Mouse (Mus musculus) forebrain, embryonic 10.5 days (tissue): ENCODE results near the gene As3mt. TPM values are rescaled to one million over a fixed set of nuclear protein-coding genes. Genes with fewer than 3 reads are reported as not detected.
"Not testable (repeated sequence)": the region's sequence is repeated elsewhere in the genome, so short reads cannot be mapped to it uniquely, and the experiment has no call there.

Experiments
- DNase-seq: peaks from one replicate; pipeline ENCODE4 v3.0.0-alpha.2; 2017; ENCODE audit warnings: low spot score; ENCODE audit errors: extremely low spot score
- H3K27ac ChIP-seq: fragments of 300-500 bp; sonication (generic); 2 replicates; pipeline ENCODE4 v1.5.1; 2016; ENCODE audit warnings: mild to moderate bottlenecking
- H3K27me3 ChIP-seq: fragments of 300-500 bp; sonication (generic); 2 replicates; pipeline ENCODE4 v1.6.1; 2016; ENCODE audit warnings: mild to moderate bottlenecking; ENCODE audit not compliant: poor library complexity, severe bottlenecking
- H3K36me3 ChIP-seq: fragments of 300-500 bp; sonication (generic); replicated peaks from 2 replicates; pipeline ENCODE4 v1.6.1; 2016; ENCODE audit warnings: mild to moderate bottlenecking, moderate library complexity
- H3K4me1 ChIP-seq: fragments of 300-500 bp; sonication (generic); 2 replicates; pipeline ENCODE4 v1.6.1; 2016
- H3K4me3 ChIP-seq: fragments of 300-500 bp; sonication (generic); 2 replicates; pipeline ENCODE4 v1.5.1; 2016; ENCODE audit warnings: mild to moderate bottlenecking, moderate library complexity
- H3K9me3 ChIP-seq: fragments of 300-500 bp; sonication (generic); 2 replicates; pipeline ENCODE4 v1.6.1; 2016; ENCODE audit warnings: mild to moderate bottlenecking, moderate library complexity
- WGBS: fragments of 180-500 bp; shearing (Covaris S2); methylation state at CpG from one replicate; pipeline ENCODE4 v1.1.7; 2016; 5-methylcytosine and 5-hydroxymethylcytosine counted together
- polyA plus RNA-seq: library from polyadenylated mRNA; unstranded; fragments of >200 nt; fragmentation: Nextera tagmentation; extraction: Ambion mirVana; gene quantifications from 2 replicates; pipeline ENCODE4 v1.2.1, GENCODE M21; 2016

Gene As3mt
- polyA plus RNA-seq, 1 experiment from 2014 or later, result 27.3 TPM

GRCm38 (mm10) chr19:46706540-46707295, 540 bp upstream of the As3mt start:
- H3K27me3 ChIP-seq, result peaks cover 17% of the 10 kb centered on the region
- H3K4me3 ChIP-seq, result peak overlapping the region; percentile 56
- H3K4me1 ChIP-seq, result peaks cover 17% of the 10 kb centered on the region
- H3K36me3 ChIP-seq, result peaks cover 4% of the 10 kb centered on the region
- peak overlapping the region; percentile 84; the same call in 1 of the 2 replicates for H3K27ac ChIP-seq
- 81% methylated on average over 9 of the region's 9 CpGs for WGBS
- H3K9me3 ChIP-seq, result no peaks in the 10 kb centered on the region
- DNase-seq, result no peak

GRCm38 (mm10) chr19:46710614-46711013, 3.4 kb downstream of the As3mt start:
- no peak overlapping the region for H3K4me3 ChIP-seq
- H3K27ac ChIP-seq, result no peak overlapping the region
- H3K4me1 ChIP-seq, result peaks cover 17% of the 10 kb centered on the region
- peaks cover 7% of the 10 kb centered on the region for H3K36me3 ChIP-seq
- H3K27me3 ChIP-seq, result peaks cover 7% of the 10 kb centered on the region; the same call in 1 of the 2 replicates
- no peaks in the 10 kb centered on the region for H3K9me3 ChIP-seq
- WGBS, result 92% methylated on average over 4 of the region's 4 CpGs
- no peak for DNase-seq

- peaks cover 26% of the 10 kb centered on the region for H3K36me3 ChIP-seq
- DNase-seq, result no peak
- no peaks in the 10 kb centered on the region for H3K27me3 ChIP-seq
- WGBS, result 98% methylated on average over 8 of the region's 8 CpGs
- H3K4me1 ChIP-seq, result no peaks in the 10 kb centered on the region
- no peak overlapping the region for H3K27ac ChIP-seq
- peaks cover 6% of the 10 kb centered on the region for H3K9me3 ChIP-seq
- no peak overlapping the region for H3K4me3 ChIP-seq
Observed at GRCm38 (mm10) chr19:46714234-46714633, 7.0 kb downstream of the As3mt start.

- Histone ChIP-seq H3K27ac (no peak overlapping the region), H3K4me1 (no peaks in the 10 kb centered on the region), H3K36me3 (peaks cover 27% of the 10 kb centered on the region), H3K4me3 (no peak overlapping the region), H3K9me3 (peaks cover 6% of the 10 kb centered on the region), H3K27me3 (no peaks in the 10 kb centered on the region)
- 94% methylated on average over 8 of the region's 8 CpGs for WGBS
- DNase-seq, result no peak
Observed at GRCm38 (mm10) chr19:46715016-46715415, 7.8 kb downstream of the As3mt start.

GRCm38 (mm10) chr19:46718150-46718549, 10.9 kb downstream of the As3mt start:
- DNase-seq, result no peak
- Histone ChIP-seq H3K36me3 (peaks cover 43% of the 10 kb centered on the region), H3K27me3 (no peaks in the 10 kb centered on the region), H3K27ac (no peak overlapping the region), H3K9me3 (peaks cover 6% of the 10 kb centered on the region), H3K4me1 (no peaks in the 10 kb centered on the region), H3K4me3 (no peak overlapping the region)
- 92% methylated on average over 4 of the region's 4 CpGs for WGBS

GRCm38 (mm10) chr19:46724411-46724810, 17.2 kb downstream of the As3mt start:
- H3K4me3 ChIP-seq, result no peak overlapping the region
- H3K27me3 ChIP-seq, result no peaks in the 10 kb centered on the region
- no peaks in the 10 kb centered on the region for H3K9me3 ChIP-seq
- 71% methylated on average over 11 of the region's 11 CpGs for WGBS
- no peak overlapping the region for H3K27ac ChIP-seq
- DNase-seq, result no peak
- H3K4me1 ChIP-seq, result peaks cover 13% of the 10 kb centered on the region
- H3K36me3 ChIP-seq, result peaks cover 28% of the 10 kb centered on the region

- WGBS, result 97% methylated on average over 8 of the region's 8 CpGs
- H3K27ac ChIP-seq, result no peak overlapping the region
- H3K36me3 ChIP-seq, result peaks cover 18% of the 10 kb centered on the region
- peaks cover 13% of the 10 kb centered on the region for H3K4me1 ChIP-seq
- no peak overlapping the region for H3K4me3 ChIP-seq
- no peaks in the 10 kb centered on the region for H3K27me3 ChIP-seq
- DNase-seq, result no peak
- H3K9me3 ChIP-seq, result no peaks in the 10 kb centered on the region
Observed at GRCm38 (mm10) chr19:46726142-46726541, 18.9 kb downstream of the As3mt start.

- no peaks in the 10 kb centered on the region for H3K9me3 ChIP-seq
- peaks cover 11% of the 10 kb centered on the region for H3K36me3 ChIP-seq
- peak overlapping the region; percentile 30; the same call in 1 of the 2 replicates for H3K27ac ChIP-seq
- no peak overlapping the region for H3K4me3 ChIP-seq
- peak; percentile 19 for DNase-seq
- H3K27me3 ChIP-seq, result no peaks in the 10 kb centered on the region
- 66% methylated on average over 8 of the region's 8 CpGs for WGBS
- H3K4me1 ChIP-seq, result peaks cover 13% of the 10 kb centered on the region
Observed at GRCm38 (mm10) chr19:46727140-46727736, 20.0 kb downstream of the As3mt start.

- DNase-seq, result no peak
- H3K36me3 ChIP-seq, result peaks cover 11% of the 10 kb centered on the region
- H3K4me1 ChIP-seq, result peaks cover 13% of the 10 kb centered on the region
- no peaks in the 10 kb centered on the region for H3K9me3 ChIP-seq
- H3K27me3 ChIP-seq, result no peaks in the 10 kb centered on the region
- no peak overlapping the region for H3K4me3 ChIP-seq
- H3K27ac ChIP-seq, result no peak overlapping the region
- 88% methylated on average over 11 of the region's 11 CpGs for WGBS
Observed at GRCm38 (mm10) chr19:46727945-46728540, 20.8 kb downstream of the As3mt start.

GRCm38 (mm10) chr19:46728909-46729308, 21.7 kb downstream of the As3mt start:
- 93% methylated on average over 3 of the region's 3 CpGs for WGBS
- Histone ChIP-seq H3K36me3 (peaks cover 18% of the 10 kb centered on the region), H3K4me3 (no peak overlapping the region), H3K9me3 (no peaks in the 10 kb centered on the region), H3K27ac (no peak overlapping the region), H3K27me3 (no peaks in the 10 kb centered on the region), H3K4me1 (peaks cover 13% of the 10 kb centered on the region)
- no peak for DNase-seq

GRCm38 (mm10) chr19:46731351-46731750, 24.1 kb downstream of the As3mt start:
- peaks cover 13% of the 10 kb centered on the region for H3K4me1 ChIP-seq
- DNase-seq, result no peak
- peaks cover 12% of the 10 kb centered on the region; the same call in 1 of the 2 replicates for H3K36me3 ChIP-seq
- H3K27me3 ChIP-seq, result no peaks in the 10 kb centered on the region
- no peak overlapping the region for H3K4me3 ChIP-seq
- H3K9me3 ChIP-seq, result no peaks in the 10 kb centered on the region
- WGBS, result 94% methylated on average over 10 of the region's 10 CpGs
- no peak overlapping the region for H3K27ac ChIP-seq

GRCm38 (mm10) chr19:46732673-46733072, 25.4 kb downstream of the As3mt start:
- not testable (repeated sequence) for H3K27ac ChIP-seq, H3K9me3 ChIP-seq, DNase-seq, H3K27me3 ChIP-seq, H3K4me3 ChIP-seq, H3K4me1 ChIP-seq, H3K36me3 ChIP-seq
- WGBS, result 90% methylated on average over 5 of the region's 5 CpGs

- H3K4me1 ChIP-seq, result no peaks in the 10 kb centered on the region
- no peaks in the 10 kb centered on the region for H3K27me3 ChIP-seq
- H3K9me3 ChIP-seq, result no peaks in the 10 kb centered on the region
- DNase-seq, result no peak
- H3K4me3 ChIP-seq, result no peak overlapping the region
- H3K27ac ChIP-seq, result no peak overlapping the region
- 92% methylated on average over 7 of the region's 7 CpGs for WGBS
- peaks cover 7% of the 10 kb centered on the region; the same call in 1 of the 2 replicates for H3K36me3 ChIP-seq
Observed at GRCm38 (mm10) chr19:46733626-46734025, 26.4 kb downstream of the As3mt start.
